Mouse (Mus musculus): ENCODE results near the gene Tsga13. TPM values are rescaled to one million over a fixed set of nuclear protein-coding genes. Genes with fewer than 3 reads are reported as not detected.

Tsga13 gene
- polyA plus RNA-seq, 1 experiment from 2014 or later: 0.42 TPM

DNA sequence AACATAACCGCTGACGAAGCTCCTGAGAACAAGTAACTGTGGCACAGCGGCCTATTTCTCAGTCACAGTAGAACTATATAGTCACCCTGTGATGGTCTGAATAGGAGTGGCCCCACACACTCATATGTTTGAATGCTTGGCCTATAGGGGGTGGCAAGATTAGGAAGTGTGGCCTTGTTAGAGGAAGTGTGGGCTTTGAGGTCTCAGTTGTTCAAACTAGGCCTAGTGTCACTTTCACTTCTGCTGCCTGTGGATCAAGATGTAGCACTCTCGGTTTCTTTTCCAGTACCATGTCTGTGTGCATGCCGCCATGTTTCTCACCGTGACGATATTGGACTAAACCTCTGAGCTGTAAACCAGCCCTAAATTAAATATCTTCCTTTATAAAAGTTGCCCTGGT is 59.4 kb downstream of the Tsga13 start:
- Histone ChIP-seq H3K27me3 (replicated peaks) (no peaks in the 10 kb centered on the region), H3K4me2 (no peak overlapping the region), H3K4me1 (replicated peaks) (no peaks in the 10 kb centered on the region), H3K9ac (no peak overlapping the region), H3K4me3 (no peak overlapping the region), H3K27ac (ENCODE audit: poor library complexity, severe bottlenecking) (no peak overlapping the region), H3K36me3 (peaks cover 35% of the 10 kb centered on the region), H3K9me3 (replicated peaks) (no peaks in the 10 kb centered on the region)
- no peak for ATAC-seq (ENCODE audit: insufficient number of reproducible peaks, low FRiP score)
- WGBS: 93% methylated on average over 7 of the region's 7 CpGs

DNA sequence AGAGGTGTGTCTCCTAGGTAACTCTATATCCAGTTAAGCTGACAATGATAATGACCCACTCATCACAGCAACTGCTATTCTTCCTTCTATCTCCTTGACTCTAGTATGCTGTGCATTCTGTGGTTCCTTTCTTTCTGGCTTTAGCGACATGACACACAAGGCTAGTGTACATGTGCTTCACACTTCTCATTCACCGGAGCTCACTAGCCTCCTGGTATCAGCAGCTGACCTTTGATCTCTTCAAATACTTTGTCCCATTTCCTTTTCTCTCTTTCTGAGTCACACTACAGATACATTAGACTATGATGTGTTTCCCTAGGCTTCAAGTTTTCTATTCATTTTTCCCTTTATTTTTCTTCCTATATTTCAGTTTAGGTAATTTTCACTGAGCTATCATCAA is 60.2 kb downstream of the Tsga13 start:
- Histone ChIP-seq H3K4me1 (replicated peaks) (no peaks in the 10 kb centered on the region), H3K4me3 (no peak overlapping the region), H3K9me3 (replicated peaks) (no peaks in the 10 kb centered on the region), H3K27me3 (replicated peaks) (no peaks in the 10 kb centered on the region), H3K4me2 (no peak overlapping the region), H3K9ac (no peak overlapping the region), H3K36me3 (peaks cover 31% of the 10 kb centered on the region), H3K27ac (ENCODE audit: poor library complexity, severe bottlenecking) (no peak overlapping the region)
- no peak for ATAC-seq (ENCODE audit: insufficient number of reproducible peaks, low FRiP score)
- 70% methylated on average over 2 of the region's 2 CpGs for WGBS

DNA sequence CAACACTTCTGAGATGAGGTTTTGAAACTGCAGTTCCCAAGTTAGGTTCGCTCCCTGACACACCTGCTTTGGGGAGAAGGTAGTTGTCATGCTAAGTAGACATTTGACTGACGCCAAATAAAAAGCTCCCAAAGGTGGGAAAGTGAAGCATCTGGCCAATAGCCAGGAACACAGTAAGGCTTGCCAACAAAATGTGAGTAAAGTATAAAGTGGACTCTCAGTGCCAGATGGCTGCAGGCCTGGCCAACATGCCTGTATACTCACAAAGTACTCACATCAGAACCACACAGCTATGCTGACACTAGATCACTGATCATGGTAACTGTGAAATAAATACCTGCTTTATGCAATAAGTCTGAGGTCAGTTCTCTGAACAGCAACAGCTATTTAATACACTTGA is 65.6 kb downstream of the Tsga13 start:
- Histone ChIP-seq H3K9me3 (replicated peaks) (no peaks in the 10 kb centered on the region; the same call in 1 of the 2 replicates), H3K4me3 (no peak overlapping the region), H3K36me3 (peaks cover 19% of the 10 kb centered on the region), H3K4me1 (replicated peaks) (no peaks in the 10 kb centered on the region), H3K27me3 (replicated peaks) (no peaks in the 10 kb centered on the region), H3K4me2 (no peak overlapping the region), H3K27ac (ENCODE audit: poor library complexity, severe bottlenecking) (no peak overlapping the region), H3K9ac (no peak overlapping the region)
- no peak for ATAC-seq (ENCODE audit: insufficient number of reproducible peaks, low FRiP score)
- WGBS: 81% methylated on average over 2 of the region's 2 CpGs

Other genes with a start within 250 kb of the Tsga13 start
- gene Cep41, start 221.8 kb downstream of the Tsga13 start, polyA plus RNA-seq (2016; fragmentation: Nextera tagmentation; extraction: Ambion mirVana): 11.9 TPM in 2 replicates
- gene Mest, start 192.0 kb downstream of the Tsga13 start, polyA plus RNA-seq (2016; fragmentation: Nextera tagmentation; extraction: Ambion mirVana): 3,424 and 3,742 TPM in 2 replicates
- gene Copg2, start 18.8 kb downstream of the Tsga13 start, polyA plus RNA-seq (2016; fragmentation: Nextera tagmentation; extraction: Ambion mirVana): 29.7 and 30.8 TPM in 2 replicates
- 2.3 and 2.7 TPM in 2 replicates for gene Klf14, start 43.5 kb upstream of the Tsga13 start, polyA plus RNA-seq (2016; fragmentation: Nextera tagmentation; extraction: Ambion mirVana)

All from heart, embryonic 12.5 days (tissue).